Mouse (Mus musculus): ENCODE measurements around the gene Fam129a. TPM values are rescaled to one million over a fixed set of nuclear protein-coding genes. Genes with fewer than 3 reads are reported as not detected.

The Fam129a gene
- polyA plus RNA-seq, 1 experiment from 2014 or later, result 1.7 TPM

GRCm38 (mm10) chr1:151632567-151633356 is 61.8 kb downstream of the Fam129a start:
- ATAC-seq (ENCODE audit: low FRiP score), result no peak
- Histone ChIP-seq H3K9ac (no peak overlapping the region), H3K4me1 (0 out of 2 replicates have a peak, but pooled peaks cover 5% of the 10 kb centered on the region), H3K4me2 (no peak overlapping the region), H3K36me3 (replicated peaks) (no peaks in the 10 kb centered on the region), H3K27ac (no peak overlapping the region), H3K27me3 (no peaks in the 10 kb centered on the region), H3K4me3 (replicated peaks) (no peak overlapping the region), H3K9me3 (no peaks in the 10 kb centered on the region)
- 95% methylated on average over 7 of the region's 7 CpGs for WGBS

- H3K9ac ChIP-seq, result no peak overlapping the region
- H3K27me3 ChIP-seq, result no peaks in the 10 kb centered on the region
- 90% methylated on average over 3 of the region's 3 CpGs for WGBS
- H3K4me1 ChIP-seq, result no peaks in the 10 kb centered on the region
- H3K4me3 ChIP-seq (replicated peaks), result no peak overlapping the region
- no peak for ATAC-seq (ENCODE audit: low FRiP score)
- no peaks in the 10 kb centered on the region for H3K36me3 ChIP-seq (replicated peaks)
- H3K27ac ChIP-seq, result no peak overlapping the region
- 0 out of 2 replicates have a peak, but pooled peaks cover 7% of the 10 kb centered on the region for H3K9me3 ChIP-seq
- no peak overlapping the region for H3K4me2 ChIP-seq
These were observed 65.7 kb downstream of the Fam129a start for GRCm38 (mm10) chr1:151636637-151637036.

GRCm38 (mm10) chr1:151637351-151637922 is 66.5 kb downstream of the Fam129a start:
- no peak overlapping the region for H3K4me2 ChIP-seq
- H3K9me3 ChIP-seq, result 0 out of 2 replicates have a peak, but pooled peaks cover 7% of the 10 kb centered on the region
- H3K4me3 ChIP-seq (replicated peaks), result no peak overlapping the region
- H3K36me3 ChIP-seq (replicated peaks), result no peaks in the 10 kb centered on the region
- 89% methylated on average over 9 of the region's 9 CpGs for WGBS
- no peaks in the 10 kb centered on the region for H3K4me1 ChIP-seq
- H3K9ac ChIP-seq, result no peak overlapping the region
- H3K27ac ChIP-seq, result no peak overlapping the region
- ATAC-seq (ENCODE audit: low FRiP score), result no peak
- H3K27me3 ChIP-seq, result no peaks in the 10 kb centered on the region

GRCm38 (mm10) chr1:151638357-151638756 is 67.4 kb downstream of the Fam129a start:
- H3K9me3 ChIP-seq, result 0 out of 2 replicates have a peak, but pooled peaks cover 7% of the 10 kb centered on the region
- H3K4me1 ChIP-seq, result no peaks in the 10 kb centered on the region
- no peaks in the 10 kb centered on the region for H3K27me3 ChIP-seq
- no peak for ATAC-seq (ENCODE audit: low FRiP score)
- no peaks in the 10 kb centered on the region for H3K36me3 ChIP-seq (replicated peaks)
- 87% methylated on average over 5 of the region's 5 CpGs for WGBS
- no peak overlapping the region for H3K4me2 ChIP-seq
- no peak overlapping the region for H3K4me3 ChIP-seq (replicated peaks)
- H3K27ac ChIP-seq, result no peak overlapping the region
- no peak overlapping the region for H3K9ac ChIP-seq

- H3K9ac ChIP-seq, result no peak overlapping the region
- H3K36me3 ChIP-seq (replicated peaks), result no peaks in the 10 kb centered on the region
- H3K27me3 ChIP-seq, result no peaks in the 10 kb centered on the region
- ATAC-seq (ENCODE audit: low FRiP score), result no peak
- H3K4me3 ChIP-seq (replicated peaks), result no peak overlapping the region
- no peak overlapping the region for H3K4me2 ChIP-seq
- WGBS, result 84% methylated on average over 2 of the region's 2 CpGs
- no peak overlapping the region for H3K27ac ChIP-seq
- H3K9me3 ChIP-seq, result 0 out of 2 replicates have a peak, but pooled peaks cover 7% of the 10 kb centered on the region
- no peaks in the 10 kb centered on the region for H3K4me1 ChIP-seq
These were observed 67.8 kb downstream of the Fam129a start for GRCm38 (mm10) chr1:151638770-151639169.

- no peak overlapping the region for H3K4me3 ChIP-seq (replicated peaks)
- no peak for ATAC-seq (ENCODE audit: low FRiP score)
- H3K4me1 ChIP-seq, result no peaks in the 10 kb centered on the region
- H3K9me3 ChIP-seq, result no peaks in the 10 kb centered on the region
- no peaks in the 10 kb centered on the region for H3K36me3 ChIP-seq (replicated peaks)
- no peak overlapping the region for H3K27ac ChIP-seq
- no peak overlapping the region for H3K9ac ChIP-seq
- H3K4me2 ChIP-seq, result no peak overlapping the region
- WGBS, result 94% methylated on average over 3 of the region's 3 CpGs
- H3K27me3 ChIP-seq, result no peaks in the 10 kb centered on the region
These were observed 75.4 kb downstream of the Fam129a start for GRCm38 (mm10) chr1:151646380-151646779.

- H3K9me3 ChIP-seq, result no peaks in the 10 kb centered on the region
- ATAC-seq (ENCODE audit: low FRiP score), result no peak
- H3K4me3 ChIP-seq (replicated peaks), result no peak overlapping the region
- no peak overlapping the region for H3K27ac ChIP-seq
- H3K4me2 ChIP-seq, result no peak overlapping the region
- no peak overlapping the region for H3K9ac ChIP-seq
- H3K36me3 ChIP-seq (replicated peaks), result no peaks in the 10 kb centered on the region
- no peaks in the 10 kb centered on the region for H3K27me3 ChIP-seq
- 91% methylated on average over 4 of the region's 4 CpGs for WGBS
- H3K4me1 ChIP-seq, result no peaks in the 10 kb centered on the region
These were observed 77.1 kb downstream of the Fam129a start for GRCm38 (mm10) chr1:151648099-151648498.

GRCm38 (mm10) chr1:151657042-151657605 is 86.1 kb downstream of the Fam129a start:
- Histone ChIP-seq H3K4me1 (no peaks in the 10 kb centered on the region), H3K9me3 (no peaks in the 10 kb centered on the region), H3K27me3 (no peaks in the 10 kb centered on the region), H3K4me3 (replicated peaks) (no peak overlapping the region), H3K36me3 (replicated peaks) (no peaks in the 10 kb centered on the region), H3K4me2 (no peak overlapping the region), H3K9ac (no peak overlapping the region), H3K27ac (no peak overlapping the region)
- ATAC-seq (ENCODE audit: low FRiP score), result no peak
- 45% methylated on average over 7 of the region's 7 CpGs for WGBS

- Histone ChIP-seq H3K27ac (no peak overlapping the region), H3K9ac (no peak overlapping the region), H3K36me3 (replicated peaks) (no peaks in the 10 kb centered on the region), H3K9me3 (no peaks in the 10 kb centered on the region), H3K4me1 (no peaks in the 10 kb centered on the region), H3K27me3 (no peaks in the 10 kb centered on the region), H3K4me3 (replicated peaks) (no peak overlapping the region), H3K4me2 (no peak overlapping the region)
- 89% methylated on average over 19 of the region's 19 CpGs for WGBS
- ATAC-seq (ENCODE audit: low FRiP score), result no peak
These were observed 87.4 kb downstream of the Fam129a start for GRCm38 (mm10) chr1:151658291-151658830.

- no peak overlapping the region for H3K4me2 ChIP-seq
- no peaks in the 10 kb centered on the region for H3K36me3 ChIP-seq (replicated peaks)
- H3K27ac ChIP-seq, result no peak overlapping the region
- no peaks in the 10 kb centered on the region for H3K9me3 ChIP-seq
- ATAC-seq (ENCODE audit: low FRiP score), result no peak
- H3K9ac ChIP-seq, result no peak overlapping the region
- H3K4me3 ChIP-seq (replicated peaks), result no peak overlapping the region
- no peaks in the 10 kb centered on the region for H3K27me3 ChIP-seq
- no peaks in the 10 kb centered on the region for H3K4me1 ChIP-seq
- 86% methylated on average over 8 of the region's 8 CpGs for WGBS
These were observed 88.7 kb downstream of the Fam129a start for GRCm38 (mm10) chr1:151659636-151660035.

GRCm38 (mm10) chr1:151660251-151660650 is 89.3 kb downstream of the Fam129a start:
- H3K4me1 ChIP-seq, result no peaks in the 10 kb centered on the region
- no peak overlapping the region for H3K9ac ChIP-seq
- no peaks in the 10 kb centered on the region for H3K36me3 ChIP-seq (replicated peaks)
- no peak overlapping the region for H3K27ac ChIP-seq
- no peak overlapping the region for H3K4me3 ChIP-seq (replicated peaks)
- ATAC-seq (ENCODE audit: low FRiP score), result no peak
- H3K27me3 ChIP-seq, result no peaks in the 10 kb centered on the region
- no peaks in the 10 kb centered on the region for H3K9me3 ChIP-seq
- H3K4me2 ChIP-seq, result no peak overlapping the region
- WGBS, result 85% methylated on average over 4 of the region's 4 CpGs

- H3K9me3 ChIP-seq, result no peaks in the 10 kb centered on the region
- no peak overlapping the region for H3K4me2 ChIP-seq
- no peaks in the 10 kb centered on the region for H3K36me3 ChIP-seq (replicated peaks)
- no peaks in the 10 kb centered on the region for H3K4me1 ChIP-seq
- no peak overlapping the region for H3K4me3 ChIP-seq (replicated peaks)
- H3K27ac ChIP-seq, result no peak overlapping the region
- WGBS, result 93% methylated on average over 6 of the region's 6 CpGs
- ATAC-seq (ENCODE audit: low FRiP score), result no peak
- H3K27me3 ChIP-seq, result no peaks in the 10 kb centered on the region
- H3K9ac ChIP-seq, result no peak overlapping the region
These were observed 89.9 kb downstream of the Fam129a start for GRCm38 (mm10) chr1:151660883-151661282.
